Mouse (Mus musculus) stomach, embryonic 14.5 days (tissue): ENCODE measurements around the gene Adcy1. TPM values are rescaled to one million over a fixed set of nuclear protein-coding genes. Genes with fewer than 3 reads are reported as not detected.

Experiments
- ATAC-seq: fragments of 200-750 bp; cut with Nextera tagmentation; 2 replicates; pipeline ENCODE4 v1.8.0; 2017; ENCODE audit warnings: low read depth, moderate TSS enrichment; ENCODE audit not compliant: insufficient number of reproducible peaks, insufficient read depth, low FRiP score
- H3K27ac ChIP-seq: fragments of 300-500 bp; sonication (generic); 2 replicates; pipeline ENCODE4 v1.5.1; 2014; ENCODE audit warnings: mild to moderate bottlenecking, low read length, moderate library complexity, mixed read lengths
- H3K27me3 ChIP-seq: fragments of 300-500 bp; sonication (generic); 2 replicates; pipeline ENCODE4 v1.6.1; 2014; ENCODE audit warnings: low read length, control low read depth, mixed read lengths; ENCODE audit not compliant: control insufficient read depth, insufficient read depth
- H3K36me3 ChIP-seq: fragments of 300-500 bp; sonication (generic); 2 replicates; pipeline ENCODE4 v1.6.1; 2014; ENCODE audit warnings: mild to moderate bottlenecking, control low read depth, low read length, moderate library complexity, mixed read lengths; ENCODE audit not compliant: control insufficient read depth, insufficient read depth
- H3K4me1 ChIP-seq: fragments of 300-500 bp; sonication (generic); 2 replicates; pipeline ENCODE4 v1.6.1; 2014; ENCODE audit warnings: low read length, control low read depth, mixed read lengths; ENCODE audit not compliant: control insufficient read depth, insufficient read depth
- H3K4me2 ChIP-seq: fragments of 300-500 bp; sonication (generic); replicated peaks from 2 replicates; pipeline ENCODE4 v1.6.1; 2014; ENCODE audit warnings: low read depth, low read length, control low read depth
- H3K4me3 ChIP-seq: fragments of 300-500 bp; sonication (generic); 2 replicates; pipeline ENCODE4 v1.5.1; 2014; ENCODE audit warnings: low read depth, low read length, control low read depth
- H3K9ac ChIP-seq: fragments of 300-500 bp; sonication (generic); replicated peaks from 2 replicates; pipeline ENCODE4 v1.6.1; 2014; ENCODE audit warnings: low read depth, mild to moderate bottlenecking, control low read depth, low read length, moderate library complexity, mixed read lengths
- H3K9me3 ChIP-seq: fragments of 300-500 bp; sonication (generic); 2 replicates; pipeline ENCODE4 v1.6.1; 2016; ENCODE audit warnings: low read depth, low read length, control low read depth; ENCODE audit not compliant: control insufficient read depth
- WGBS: fragments of 180-500 bp; shearing (Covaris S2); extraction: QIAGEN DNeasy Blood & Tissue Kit; methylation state at CpG from one replicate; pipeline ENCODE4 v1.1.7; 2014; 5-methylcytosine and 5-hydroxymethylcytosine counted together
- polyA plus RNA-seq: library from polyadenylated mRNA; unstranded; fragments of >200 nt; fragmentation: Nextera tagmentation; extraction: Ambion mirVana; gene quantifications from 2 replicates; pipeline ENCODE4 v1.2.1, GENCODE M21; 2014

Adcy1 gene
- polyA plus RNA-seq: 3.6 and 4.4 TPM in 2 replicates

DNA sequence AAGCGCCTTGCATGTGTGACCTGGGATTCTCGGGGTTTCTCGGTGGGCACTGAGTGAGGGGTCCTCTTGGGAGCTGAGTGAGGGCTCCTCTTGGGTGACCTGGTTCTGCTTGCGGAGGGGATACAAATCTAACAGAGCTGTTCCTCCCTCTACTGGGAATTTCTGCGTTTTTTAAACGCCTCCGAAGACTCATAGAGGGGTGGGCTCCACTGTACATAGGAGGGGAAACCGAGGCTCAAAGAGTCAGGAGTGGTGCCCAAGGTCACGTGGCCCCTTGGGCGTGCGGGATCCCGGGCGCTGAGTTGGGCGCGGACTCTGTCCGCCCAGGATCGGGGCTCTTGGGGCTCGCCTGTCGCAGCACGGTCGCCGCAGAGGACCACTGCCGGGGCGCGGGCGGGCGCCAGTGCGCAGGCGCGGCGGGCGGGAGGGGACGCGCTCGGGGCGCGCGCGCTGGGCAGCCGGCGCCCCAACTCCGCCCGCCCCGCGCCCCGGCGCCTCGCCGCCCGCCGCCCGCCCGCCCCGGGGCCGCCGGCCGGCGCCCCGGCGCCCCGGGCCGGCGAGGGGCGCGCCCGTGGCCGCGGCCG is at the start of gene Adcy1:
TSS of gene Adcy1 (plus strand) at position 489 of the 584 bp plus-strand sequence.
- no peaks in the 10 kb centered on the region for H3K36me3 ChIP-seq
- peaks cover 21% of the 10 kb centered on the region for H3K27me3 ChIP-seq
- H3K4me3 ChIP-seq: peak within 1 kb of the TSS; percentile 55
- peaks cover 11% of the 10 kb centered on the region; the same call in 1 of the 2 replicates for H3K4me1 ChIP-seq
- ATAC-seq: 0 out of 2 replicates have a peak, but pooled peaks have one; percentile 31
- H3K9me3 ChIP-seq: no peaks in the 10 kb centered on the region
- peak within 1 kb of the TSS; percentile 93 for H3K4me2 ChIP-seq
- H3K9ac ChIP-seq: peak within 1 kb of the TSS; percentile 48; the same call in 1 of the 2 replicates
- no peak within 1 kb of the TSS for H3K27ac ChIP-seq
- WGBS: 1% methylated on average over 42 of the region's 69 CpGs

DNA sequence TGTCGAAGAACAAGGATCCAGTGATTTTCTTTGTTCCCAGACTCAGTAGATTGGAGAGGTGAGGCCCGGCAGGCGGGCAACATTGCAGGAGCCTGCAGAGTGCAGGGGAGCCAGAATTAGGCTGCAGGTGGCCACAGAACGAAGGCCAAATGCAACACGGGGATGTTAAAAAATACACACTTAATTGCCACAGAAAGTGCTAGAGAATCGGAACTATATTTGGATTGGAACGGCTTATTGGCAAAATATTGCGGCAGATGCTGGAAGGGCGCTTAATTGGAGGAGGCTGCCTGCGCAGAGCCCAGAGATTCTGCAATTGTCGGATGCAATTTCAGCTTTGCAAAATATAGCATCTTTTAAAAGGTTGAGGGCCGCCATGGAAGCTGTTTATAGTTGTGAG is 46.4 kb upstream of the Adcy1 start:
- H3K36me3 ChIP-seq: no peaks in the 10 kb centered on the region
- H3K27me3 ChIP-seq: no peaks in the 10 kb centered on the region
- H3K4me1 ChIP-seq: no peaks in the 10 kb centered on the region
- 85% methylated on average over 12 of the region's 12 CpGs for WGBS
- ATAC-seq: no peak
- no peaks in the 10 kb centered on the region for H3K9me3 ChIP-seq
- no peak overlapping the region for H3K27ac ChIP-seq
- H3K4me3 ChIP-seq: no peak overlapping the region
- H3K4me2 ChIP-seq: no peak overlapping the region
- H3K9ac ChIP-seq: no peak overlapping the region

DNA sequence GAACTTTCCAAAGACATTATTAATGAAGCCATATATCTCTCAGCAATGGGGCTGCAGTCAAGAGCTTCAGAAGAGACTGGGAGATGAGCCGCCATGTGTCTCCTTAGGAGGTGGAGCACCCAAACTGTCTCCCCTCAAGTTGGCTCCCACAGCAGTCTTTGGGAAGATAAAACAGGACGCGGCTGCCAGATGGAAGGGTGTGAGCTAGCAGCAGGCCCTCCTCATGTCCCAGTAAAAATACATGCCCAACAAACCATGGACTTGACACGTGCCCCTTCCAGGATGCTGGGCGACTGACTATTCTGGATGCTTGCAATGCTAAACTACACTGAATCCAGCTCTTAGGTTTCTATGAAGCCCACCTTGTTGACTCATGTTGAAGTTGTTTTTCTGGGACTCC is 45.2 kb upstream of the Adcy1 start:
- H3K4me1 ChIP-seq: no peaks in the 10 kb centered on the region
- H3K4me2 ChIP-seq: no peak overlapping the region
- H3K36me3 ChIP-seq: no peaks in the 10 kb centered on the region
- 91% methylated on average over 5 of the region's 5 CpGs for WGBS
- ATAC-seq: no peak
- H3K27me3 ChIP-seq: no peaks in the 10 kb centered on the region
- no peaks in the 10 kb centered on the region for H3K9me3 ChIP-seq
- H3K9ac ChIP-seq: no peak overlapping the region
- no peak overlapping the region for H3K27ac ChIP-seq
- no peak overlapping the region for H3K4me3 ChIP-seq

DNA sequence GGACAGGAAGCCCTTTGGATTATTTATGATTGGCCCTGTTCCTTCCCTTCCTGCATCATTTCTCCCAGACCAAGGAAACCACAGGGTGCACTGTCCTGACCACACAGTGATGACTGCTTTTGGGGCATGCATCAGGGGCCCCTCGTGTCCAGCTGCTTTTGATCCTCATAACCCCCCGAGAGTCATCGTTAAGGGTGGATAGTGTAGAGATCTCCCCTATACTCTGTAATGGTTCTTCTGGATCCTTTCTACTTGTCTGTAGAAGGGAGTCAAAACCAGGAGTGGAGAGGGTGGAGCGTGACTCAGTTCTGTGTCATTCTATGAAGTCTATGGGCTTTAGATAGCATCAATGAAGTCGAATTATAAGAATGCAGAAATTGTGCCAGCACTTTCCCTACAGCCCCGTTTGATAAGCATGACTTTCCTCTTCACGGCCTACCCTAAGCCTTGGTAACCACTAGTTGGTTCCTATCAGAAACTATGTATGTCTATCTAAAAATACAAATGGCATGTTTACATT is 44.2 kb upstream of the Adcy1 start:
- no peaks in the 10 kb centered on the region for H3K36me3 ChIP-seq
- no peaks in the 10 kb centered on the region for H3K9me3 ChIP-seq
- H3K4me1 ChIP-seq: no peaks in the 10 kb centered on the region
- no peak overlapping the region for H3K9ac ChIP-seq
- 91% methylated on average over 7 of the region's 7 CpGs for WGBS
- no peak overlapping the region for H3K4me2 ChIP-seq
- H3K27me3 ChIP-seq: no peaks in the 10 kb centered on the region
- no peak for ATAC-seq
- no peak overlapping the region for H3K4me3 ChIP-seq
- H3K27ac ChIP-seq: no peak overlapping the region

DNA sequence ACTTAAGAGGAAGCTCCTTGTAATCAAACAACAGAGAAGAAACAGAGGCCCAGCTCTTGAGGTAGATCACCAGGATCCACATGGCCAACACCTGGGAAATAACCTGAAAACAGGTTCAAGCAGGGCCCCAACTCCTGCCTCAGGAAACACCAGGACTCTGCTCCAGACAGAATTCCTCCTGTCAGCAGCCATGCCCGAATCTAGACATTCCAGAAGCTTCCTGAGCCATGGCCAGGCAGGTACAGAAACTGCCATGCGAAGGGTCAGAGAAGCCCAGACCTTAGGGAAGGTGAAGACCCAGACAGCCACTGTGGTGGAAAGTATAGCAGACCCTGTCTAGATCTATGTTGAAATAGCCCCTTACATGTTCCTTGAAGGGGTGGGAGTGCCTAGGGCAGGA is 30.2 kb upstream of the Adcy1 start:
- 75% methylated on average over 2 of the region's 2 CpGs for WGBS
- no peak for ATAC-seq
- Histone ChIP-seq H3K9ac (no peak overlapping the region), H3K4me3 (no peak overlapping the region), H3K27ac (no peak overlapping the region), H3K9me3 (no peaks in the 10 kb centered on the region), H3K36me3 (no peaks in the 10 kb centered on the region), H3K4me2 (no peak overlapping the region), H3K4me1 (no peaks in the 10 kb centered on the region), H3K27me3 (no peaks in the 10 kb centered on the region)

DNA sequence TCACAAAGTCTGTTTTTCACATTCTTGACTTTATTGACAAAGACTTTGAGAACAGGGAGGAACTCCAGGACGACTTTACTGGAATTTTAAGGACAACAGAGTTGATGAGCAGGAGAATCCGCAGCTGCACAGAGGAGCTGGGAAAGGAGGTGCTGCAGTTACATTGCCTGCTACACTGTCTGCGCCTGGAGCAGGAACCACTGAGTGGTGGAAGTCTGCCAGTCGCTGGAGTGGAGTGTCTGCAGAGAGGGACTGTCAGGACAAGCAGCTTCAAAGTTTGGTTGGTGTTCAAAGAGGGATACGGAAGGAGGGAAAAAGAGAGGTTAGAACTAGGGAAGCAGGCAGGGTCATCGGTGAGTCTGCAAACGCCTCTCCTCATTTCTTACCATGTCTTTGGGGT is 23.6 kb upstream of the Adcy1 start:
- Histone ChIP-seq H3K9ac (no peak overlapping the region), H3K36me3 (no peaks in the 10 kb centered on the region), H3K9me3 (no peaks in the 10 kb centered on the region), H3K27ac (no peak overlapping the region), H3K27me3 (no peaks in the 10 kb centered on the region), H3K4me2 (no peak overlapping the region), H3K4me1 (no peaks in the 10 kb centered on the region), H3K4me3 (no peak overlapping the region)
- WGBS: 20% methylated on average over 7 of the region's 7 CpGs
- ATAC-seq: no peak

DNA sequence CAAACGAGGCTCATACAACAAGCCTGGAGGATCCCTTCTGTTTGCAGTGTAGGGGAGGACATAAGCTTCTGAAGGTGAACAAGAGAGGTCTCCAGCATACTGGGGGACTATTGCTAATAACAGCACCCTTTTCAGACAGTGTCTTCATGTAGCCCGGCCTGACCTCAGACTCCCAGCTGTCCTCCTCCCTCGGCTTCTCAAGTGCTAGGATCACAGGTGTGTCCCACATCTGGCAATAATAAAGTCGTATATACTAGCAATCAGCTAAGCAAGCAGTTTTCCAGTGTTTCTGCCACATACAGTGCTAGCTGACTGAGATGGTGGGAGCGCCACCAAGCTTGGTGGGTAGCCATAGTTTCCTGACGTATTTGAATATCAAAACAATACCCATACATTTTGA is 22.5 kb upstream of the Adcy1 start:
- Histone ChIP-seq H3K36me3 (no peaks in the 10 kb centered on the region), H3K4me3 (no peak overlapping the region), H3K27ac (no peak overlapping the region), H3K9ac (no peak overlapping the region), H3K27me3 (no peaks in the 10 kb centered on the region), H3K9me3 (no peaks in the 10 kb centered on the region), H3K4me2 (no peak overlapping the region), H3K4me1 (no peaks in the 10 kb centered on the region)
- 65% methylated on average over 6 of the region's 6 CpGs for WGBS
- no peak for ATAC-seq

DNA sequence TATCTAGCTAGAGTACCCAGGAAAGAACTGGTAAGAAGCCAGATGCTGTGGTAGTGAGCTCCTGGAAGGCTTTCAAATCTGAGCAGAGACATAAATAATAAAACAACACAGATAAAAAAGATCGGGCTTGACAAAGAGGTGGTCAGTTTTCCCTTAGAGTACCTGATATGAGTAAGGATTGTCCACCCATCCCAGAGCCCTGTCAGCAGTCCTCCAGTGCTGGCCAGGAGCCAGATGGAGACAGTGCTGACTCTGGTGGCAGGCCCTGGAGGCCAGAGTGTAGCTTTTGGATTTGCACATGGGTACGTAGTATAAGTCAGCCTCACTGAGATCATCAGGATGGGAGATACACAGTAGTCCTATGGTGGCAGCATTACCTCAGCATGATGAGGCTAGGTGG is 16.1 kb upstream of the Adcy1 start:
- Histone ChIP-seq H3K27ac (no peak overlapping the region), H3K4me1 (no peaks in the 10 kb centered on the region), H3K4me2 (no peak overlapping the region), H3K36me3 (no peaks in the 10 kb centered on the region), H3K4me3 (no peak overlapping the region), H3K9me3 (no peaks in the 10 kb centered on the region), H3K9ac (no peak overlapping the region), H3K27me3 (no peaks in the 10 kb centered on the region)
- 96% methylated on average over 2 of the region's 2 CpGs for WGBS
- ATAC-seq: no peak

DNA sequence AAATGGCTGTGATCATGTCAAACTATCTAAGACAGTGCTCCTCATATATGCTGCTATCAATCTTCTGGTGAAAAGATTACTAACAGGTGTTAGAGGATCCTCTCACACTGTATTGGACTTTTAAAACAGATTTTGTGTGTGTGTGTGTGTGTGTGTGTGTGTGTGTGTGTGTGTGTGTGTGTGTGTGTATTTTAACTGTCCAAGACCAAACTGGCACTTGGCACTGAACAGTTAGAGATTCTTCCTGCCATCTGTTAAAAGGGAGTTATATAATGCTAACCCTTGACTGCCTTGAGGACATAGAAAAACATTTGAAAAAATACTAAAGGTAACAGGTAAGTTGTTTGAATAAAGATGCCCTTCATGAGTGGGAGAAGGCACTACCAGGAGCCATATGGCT is 15.7 kb upstream of the Adcy1 start:
- no peaks in the 10 kb centered on the region for H3K36me3 ChIP-seq
- no peak overlapping the region for H3K4me3 ChIP-seq
- H3K9me3 ChIP-seq: no peaks in the 10 kb centered on the region
- ATAC-seq: no peak
- no peaks in the 10 kb centered on the region for H3K4me1 ChIP-seq
- no peak overlapping the region for H3K27ac ChIP-seq
- H3K27me3 ChIP-seq: no peaks in the 10 kb centered on the region
- H3K4me2 ChIP-seq: no peak overlapping the region
- no peak overlapping the region for H3K9ac ChIP-seq
